Mouse (Mus musculus): ENCODE results near the gene Lima1.

Gene Lima1

DNA sequence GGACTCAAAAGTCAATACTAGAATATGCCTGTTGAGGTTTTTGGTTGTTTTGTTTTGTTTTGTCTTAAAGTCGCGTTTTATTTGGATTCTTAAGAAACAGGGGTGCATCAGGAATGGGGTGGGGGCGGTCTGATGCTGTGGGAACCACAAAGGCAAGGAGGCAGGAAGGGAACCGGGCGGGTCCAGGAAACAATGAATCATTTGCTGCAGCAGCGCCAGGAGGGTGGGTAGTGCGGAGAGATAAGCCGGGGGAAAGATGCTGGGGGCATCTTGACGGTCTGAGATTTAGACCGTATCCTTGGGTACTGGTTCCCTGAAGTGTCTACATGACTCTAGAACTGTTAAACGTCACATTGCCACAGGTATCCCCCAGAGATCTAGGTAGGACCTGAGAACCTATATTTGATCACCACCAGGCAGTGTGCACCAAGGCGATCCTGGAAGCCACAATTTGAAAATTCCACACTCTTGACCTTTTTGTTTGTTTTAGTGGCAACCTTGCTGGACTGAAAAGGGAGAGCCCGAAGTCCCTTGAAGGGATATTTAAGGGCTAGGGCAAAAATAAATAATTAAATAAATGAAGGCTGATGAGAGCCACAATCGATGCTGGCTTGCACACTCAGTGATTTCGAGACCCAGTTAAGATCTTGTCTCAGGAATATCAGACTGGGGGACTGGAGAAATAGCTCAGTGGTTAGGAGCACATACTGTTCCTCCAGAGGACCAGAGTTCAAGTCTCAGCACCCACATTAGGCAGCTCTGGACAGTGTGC, 8.6 kb downstream of the Lima1 start:
- in situ Hi-C loops (cut with MseI, MboI): no loop called here

DNA sequence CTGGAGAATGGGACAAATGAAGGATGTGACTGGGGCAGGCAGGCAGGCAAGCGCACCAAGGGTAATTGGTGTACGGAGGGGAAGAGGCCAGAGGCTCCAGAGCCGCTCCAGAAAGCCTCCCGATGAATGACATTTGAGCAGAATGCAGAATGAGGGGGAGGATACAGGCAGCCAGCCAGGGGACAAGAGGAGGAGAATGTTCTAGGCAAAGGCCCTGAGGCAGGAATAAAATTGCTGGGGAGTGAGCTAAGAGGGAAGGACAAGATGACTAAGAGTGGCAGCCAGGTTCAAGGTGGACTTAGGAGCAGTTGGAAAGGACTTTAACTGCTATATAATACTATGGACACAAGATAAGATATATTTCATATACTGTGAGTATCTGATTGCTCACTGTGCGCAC, 9.3 kb downstream of the Lima1 start:
- in situ Hi-C loops (cut with MseI, MboI): no loop called here

DNA sequence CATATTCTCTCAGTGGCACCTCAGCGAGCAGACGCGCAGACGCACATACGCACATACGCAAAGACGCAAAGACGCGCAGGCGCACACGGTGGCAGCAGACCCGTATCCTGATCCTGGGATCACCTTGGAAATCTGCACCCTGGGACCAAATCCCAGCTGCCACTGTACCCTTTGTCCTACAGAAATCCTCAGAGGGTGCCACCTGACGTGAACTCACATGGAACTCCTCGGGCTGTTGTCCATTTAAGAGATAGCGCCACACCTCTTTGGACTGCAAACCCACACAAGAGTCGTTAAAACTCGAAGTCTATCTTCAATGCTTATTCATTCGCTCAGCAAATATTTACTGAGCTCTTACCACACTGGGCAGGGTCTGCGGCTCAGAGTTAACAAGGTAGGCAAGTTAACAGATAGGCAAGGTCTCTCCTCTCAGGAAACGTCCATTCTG, 9.7 kb downstream of the Lima1 start:
- in situ Hi-C loops (cut with MseI, MboI): no loop called here

DNA sequence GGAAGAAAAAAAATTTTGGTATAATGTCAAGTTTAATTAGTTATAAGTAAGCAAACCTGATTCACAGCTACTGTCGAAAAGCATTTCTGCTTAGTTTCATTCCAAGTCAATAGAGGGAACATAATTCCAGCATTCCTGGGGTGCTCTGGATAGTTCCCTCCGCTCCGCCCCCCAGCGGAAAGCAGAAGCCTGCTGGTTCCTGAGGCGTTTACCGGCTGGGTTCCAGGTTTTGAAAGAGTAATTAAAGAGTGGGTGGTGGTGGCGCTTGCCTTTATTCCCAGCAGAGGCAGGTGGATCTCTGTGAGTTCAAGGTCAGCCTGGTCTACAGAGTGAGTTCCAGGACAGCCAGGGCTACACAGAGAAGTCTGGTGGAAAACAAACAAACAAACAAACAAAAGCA, 10.2 kb downstream of the Lima1 start:
- in situ Hi-C loops (cut with MseI, MboI): no loop called here

DNA sequence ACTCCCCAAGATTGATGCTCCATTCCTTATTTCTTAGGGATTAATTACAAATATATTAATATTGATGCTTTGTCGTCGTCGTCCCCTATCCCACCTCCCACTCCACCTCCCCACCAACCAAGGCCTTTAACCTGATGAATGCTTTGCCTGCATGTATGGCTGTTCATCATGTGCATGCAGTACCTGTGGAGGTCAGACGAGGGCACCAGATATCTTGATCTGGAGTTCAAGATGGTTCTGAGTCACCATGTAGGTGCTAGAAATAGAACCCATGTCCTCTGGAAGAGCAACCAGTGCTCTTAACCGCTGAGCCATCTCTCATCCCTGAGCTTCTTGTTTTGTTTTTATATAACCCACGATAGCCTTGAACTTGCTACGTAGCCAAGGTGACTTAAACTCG, 11.5 kb downstream of the Lima1 start:
- in situ Hi-C loops (cut with MseI, MboI): no loop called here

DNA sequence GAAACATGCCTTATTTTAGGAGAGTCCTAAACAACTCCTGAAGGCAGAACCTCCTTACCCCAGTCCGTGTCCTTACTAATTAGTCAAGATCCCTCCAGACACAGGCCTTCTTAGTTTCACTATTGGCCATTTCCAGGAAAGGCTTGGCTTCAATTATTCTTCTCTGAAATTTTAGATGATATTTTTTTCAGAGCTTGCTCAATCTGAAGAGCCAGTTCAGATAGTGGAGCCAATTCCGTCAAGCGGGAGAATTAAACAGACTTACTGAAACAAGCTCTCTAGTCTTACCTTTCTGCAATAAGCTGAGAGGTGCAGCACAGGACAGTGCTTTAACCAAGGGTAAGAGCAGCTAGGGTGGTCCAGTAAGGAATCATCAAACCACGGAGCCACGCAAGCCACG, 11.9 kb downstream of the Lima1 start:
- in situ Hi-C loops (cut with MseI, MboI): no loop called here

DNA sequence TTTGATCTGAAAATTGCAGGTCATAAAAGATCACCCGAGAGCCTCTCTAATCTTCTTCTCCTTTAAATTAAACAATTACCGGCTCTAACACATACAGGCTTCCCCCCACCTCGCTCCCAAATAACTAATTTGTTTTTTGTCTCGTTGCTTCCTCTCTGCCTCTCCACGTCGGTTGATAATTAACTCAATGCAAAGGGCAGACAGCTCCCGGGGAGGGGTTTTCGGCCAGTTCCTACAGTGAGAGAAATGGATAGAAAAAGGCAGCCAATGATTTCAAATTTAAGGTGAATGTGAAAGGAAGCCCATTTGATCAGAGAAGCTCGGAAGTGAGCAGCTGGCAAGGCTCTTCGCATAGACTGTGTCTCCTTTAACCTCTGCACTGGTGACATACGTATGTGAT, 12.8 kb downstream of the Lima1 start:
- in situ Hi-C loops (cut with MseI, MboI): no loop called here

DNA sequence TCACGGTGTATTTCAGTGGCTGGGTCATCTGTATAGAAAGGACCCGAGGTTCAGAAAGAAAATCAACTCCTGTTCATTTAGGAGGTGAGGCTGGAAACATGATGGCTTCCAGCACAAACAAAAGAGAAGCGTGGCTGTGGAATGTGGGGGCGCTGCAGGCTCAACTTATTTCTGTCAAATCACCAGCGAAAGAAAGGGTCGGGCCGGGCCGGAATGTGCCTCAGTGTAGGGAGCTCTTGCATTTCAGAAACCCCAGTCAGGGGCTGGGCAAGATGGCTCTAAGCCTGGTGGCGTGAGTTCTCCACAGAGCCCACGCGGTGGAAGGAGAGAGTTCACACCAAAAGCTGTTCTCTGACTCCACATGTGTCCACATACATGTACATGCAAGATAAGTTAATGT, 13.3 kb downstream of the Lima1 start:
- in situ Hi-C loops (cut with MseI, MboI): no loop called here

DNA sequence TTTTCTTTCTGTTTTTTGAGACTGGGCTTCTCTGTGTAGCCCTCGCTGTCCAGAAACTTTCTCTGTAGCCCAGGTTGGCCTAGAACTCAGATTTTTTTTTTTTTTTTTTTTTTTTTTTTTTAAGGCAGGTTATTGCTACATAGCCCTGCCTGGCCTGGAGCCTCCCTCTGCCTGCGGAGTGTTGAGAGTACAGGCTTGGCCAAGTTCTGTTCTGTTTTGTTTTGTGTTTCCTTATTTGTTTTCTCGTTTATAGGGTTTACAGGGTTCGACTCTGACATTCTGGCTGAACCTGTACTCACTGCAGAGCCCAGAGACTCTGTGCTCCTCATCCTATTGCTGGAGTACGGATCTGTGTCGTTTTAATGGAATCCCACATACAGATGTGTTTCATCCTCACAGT, 13.7 kb downstream of the Lima1 start:
- in situ Hi-C loops (cut with MseI, MboI): no loop called here

DNA sequence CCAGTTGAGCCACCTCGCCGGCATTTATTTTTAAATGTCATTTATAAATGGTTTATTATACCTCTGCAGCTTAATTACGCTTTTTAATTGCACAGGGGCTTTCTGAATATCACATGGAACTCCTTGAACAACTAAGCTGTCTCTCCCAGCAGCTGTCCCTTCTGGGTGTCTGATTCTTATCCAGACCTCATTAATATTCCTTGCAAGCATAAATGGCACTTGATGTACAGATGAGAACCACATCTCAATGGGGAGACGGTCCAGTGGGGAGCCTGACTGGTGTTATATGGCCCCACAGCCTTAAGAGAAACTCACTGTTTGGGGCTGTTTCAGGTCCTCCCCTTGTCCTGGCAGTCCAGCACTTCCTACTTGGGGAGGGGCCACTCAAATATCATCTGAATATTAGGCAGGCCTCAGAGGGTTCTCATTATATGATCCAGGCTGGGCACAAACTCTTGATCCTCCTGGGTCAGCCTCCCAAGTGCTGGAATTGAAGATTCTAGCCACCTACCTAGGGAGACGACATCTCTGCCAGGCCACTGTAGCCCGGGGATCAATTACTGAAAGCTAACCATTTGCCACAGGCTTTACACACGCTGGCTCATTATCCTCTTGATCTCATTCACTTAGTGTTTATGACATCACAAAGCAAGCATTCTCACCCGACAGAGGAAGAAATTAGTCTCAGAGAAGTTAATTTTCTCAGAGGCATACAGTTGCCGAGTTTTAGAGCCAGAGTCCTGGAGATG, 15.4 kb downstream of the Lima1 start:
- in situ Hi-C loops (cut with MseI, MboI): no loop called here

DNA sequence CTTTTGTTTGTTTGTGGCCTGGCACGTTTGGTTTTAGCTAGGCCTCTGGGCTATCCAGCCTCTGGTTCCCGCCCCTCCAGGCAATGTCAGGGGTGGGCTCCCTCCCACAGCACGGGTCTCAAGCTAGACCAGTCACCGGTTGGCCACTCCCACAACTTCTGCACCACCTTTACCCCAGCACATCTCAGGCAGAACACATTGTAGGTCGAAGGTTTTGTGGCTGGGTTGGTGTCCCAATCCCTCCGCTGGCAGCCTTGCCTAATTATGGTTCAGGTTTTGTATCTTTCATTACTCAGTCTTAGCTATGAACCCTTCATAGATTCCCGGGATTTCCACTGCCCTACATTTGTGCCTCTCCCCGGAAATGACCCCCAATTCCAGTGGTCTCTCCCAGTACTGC, 17.8 kb downstream of the Lima1 start:
- in situ Hi-C loops (cut with MseI, MboI): no loop called here

DNA sequence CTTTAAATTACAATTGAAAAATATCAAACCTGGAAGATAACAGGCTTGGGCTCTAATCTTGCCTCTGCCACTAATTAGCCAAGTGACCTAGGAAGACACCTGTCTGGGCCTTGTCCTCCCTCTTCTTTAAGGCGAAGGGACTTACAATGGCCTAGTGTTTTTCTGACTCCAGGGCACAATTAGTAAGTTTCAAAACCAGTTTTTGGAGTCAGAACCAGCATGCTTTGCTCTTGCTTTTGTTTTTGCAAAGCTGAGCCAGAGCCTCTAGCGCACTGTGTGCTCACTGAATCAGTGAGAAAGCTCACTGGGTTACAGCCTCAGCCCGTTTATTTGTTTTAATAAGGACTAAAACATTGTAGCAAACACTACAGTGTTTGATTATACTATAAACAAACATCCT, 20.1 kb downstream of the Lima1 start:
- in situ Hi-C loops (cut with MseI, MboI): no loop called here

DNA sequence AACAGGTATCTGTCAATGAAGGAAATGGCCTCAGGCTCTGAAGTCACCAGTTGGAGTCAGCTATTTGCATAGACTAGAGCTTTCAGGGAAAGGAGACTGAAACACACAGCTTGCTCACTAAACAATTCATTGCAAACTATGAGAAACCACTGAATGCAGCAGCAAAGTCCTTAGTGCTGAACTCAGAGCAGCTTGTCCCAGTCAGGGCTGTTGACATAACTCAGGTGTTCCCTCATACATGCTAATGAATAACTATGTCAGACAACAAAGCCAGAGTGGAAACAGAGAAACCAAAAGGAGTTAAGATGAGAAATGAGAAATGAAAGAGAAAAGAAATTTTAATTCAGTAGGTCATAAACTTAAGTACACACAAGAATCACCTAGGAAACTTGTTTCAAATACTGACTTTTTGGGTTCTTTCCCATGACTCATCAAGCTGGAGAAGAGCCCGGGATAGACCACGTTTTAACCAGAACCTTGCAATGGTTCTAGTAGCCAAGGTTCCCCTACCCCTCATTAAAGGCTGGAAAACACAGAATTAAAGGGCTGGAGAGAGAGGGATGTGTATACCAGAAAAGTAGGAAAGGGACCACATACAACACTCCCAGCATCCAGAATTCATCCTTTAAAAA, 22.5 kb downstream of the Lima1 start:
- in situ Hi-C loops (cut with MseI, MboI): no loop called here

DNA sequence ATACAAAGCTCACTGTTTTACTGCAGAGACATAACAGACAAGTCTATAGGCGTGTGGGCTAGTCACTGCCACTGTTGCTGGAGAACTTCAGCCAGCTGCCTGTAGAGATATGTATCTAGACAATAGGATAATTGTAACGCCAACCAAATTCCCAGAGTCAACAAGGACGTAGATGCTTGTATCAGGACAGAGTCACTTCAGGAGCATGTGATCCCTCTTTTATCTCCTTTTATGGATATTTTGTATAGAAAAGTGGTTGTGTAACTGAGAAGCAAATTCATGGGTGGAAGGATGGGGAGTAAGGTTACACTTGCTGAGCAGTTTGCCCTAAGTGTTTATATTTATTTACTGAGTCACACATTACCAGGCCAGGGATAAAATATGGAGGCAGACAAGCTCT, 25.0 kb downstream of the Lima1 start:
- in situ Hi-C loops (cut with MseI, MboI): no loop called here

DNA sequence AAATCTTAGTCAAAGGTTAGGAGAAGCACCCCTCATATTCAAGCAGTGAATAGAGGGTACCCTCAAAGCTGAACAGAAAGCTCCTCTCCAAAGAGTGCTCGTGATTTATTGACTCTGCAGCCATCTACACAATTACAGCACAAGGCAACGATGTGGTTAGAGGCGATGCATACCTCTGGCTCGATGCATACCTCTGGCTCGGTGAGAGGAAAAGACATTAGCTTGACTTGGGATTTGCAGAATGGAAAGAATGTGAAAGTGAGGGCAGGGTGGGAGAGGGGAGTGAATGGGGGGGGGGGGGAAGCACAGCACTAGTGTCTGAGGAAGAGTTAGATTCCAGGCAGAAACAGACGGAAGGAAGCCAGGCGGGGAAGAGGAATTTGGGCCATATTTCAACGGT, 27.3 kb downstream of the Lima1 start:
- in situ Hi-C loops (cut with MseI, MboI): no loop called here

DNA sequence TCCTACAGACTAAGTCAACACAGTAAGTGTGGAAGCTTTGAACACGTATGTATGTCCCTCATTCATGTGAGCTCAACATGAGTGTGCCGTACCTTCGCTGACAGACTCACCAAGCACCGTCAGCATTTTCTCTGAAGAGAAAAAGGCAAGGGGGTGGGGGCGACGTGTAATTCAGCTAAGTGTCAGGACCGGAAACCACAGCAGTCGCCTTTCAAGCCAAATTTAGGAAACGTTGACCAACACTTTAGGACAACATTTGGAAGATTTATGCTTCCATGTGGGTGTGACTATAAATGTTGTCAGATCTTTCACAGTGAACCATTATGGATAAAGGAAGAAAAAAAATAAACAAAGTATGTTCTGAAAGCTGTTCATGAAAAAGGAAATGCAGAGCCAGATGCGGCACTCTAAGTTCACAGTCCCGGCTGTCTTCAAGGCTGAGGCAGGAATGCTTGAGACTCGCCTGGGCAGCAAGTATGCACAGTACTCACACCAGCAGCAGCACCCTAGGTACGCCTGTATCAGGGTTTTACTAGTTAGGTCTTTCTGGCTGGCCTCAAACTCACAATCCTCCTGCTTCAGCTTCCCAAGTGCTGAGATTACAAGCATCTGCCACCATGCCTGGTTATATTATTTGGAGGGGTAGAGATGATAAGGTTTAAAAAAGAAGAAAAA, 27.9 kb downstream of the Lima1 start:
- in situ Hi-C loops (cut with MseI, MboI): no loop called here

DNA sequence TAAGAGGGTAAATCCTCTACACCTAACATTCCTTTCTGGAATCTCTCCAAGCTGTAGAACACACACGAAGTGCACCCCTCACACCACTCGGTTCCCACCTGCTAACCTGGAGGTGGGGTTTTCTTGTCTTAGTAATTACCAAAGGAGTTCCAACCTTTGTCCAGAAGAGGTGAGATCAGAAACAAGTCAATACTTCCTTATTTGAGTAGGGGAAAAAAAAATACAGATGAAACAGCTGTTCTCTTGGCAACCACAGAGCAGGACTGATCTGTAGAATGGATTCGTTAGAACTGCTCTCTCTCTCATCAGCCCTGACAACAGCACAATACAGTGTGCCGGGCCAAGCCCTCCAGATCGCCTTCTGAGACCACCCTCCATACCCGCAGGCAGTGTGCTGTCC, 28.6 kb downstream of the Lima1 start:
- in situ Hi-C loops (cut with MseI, MboI): no loop called here

DNA sequence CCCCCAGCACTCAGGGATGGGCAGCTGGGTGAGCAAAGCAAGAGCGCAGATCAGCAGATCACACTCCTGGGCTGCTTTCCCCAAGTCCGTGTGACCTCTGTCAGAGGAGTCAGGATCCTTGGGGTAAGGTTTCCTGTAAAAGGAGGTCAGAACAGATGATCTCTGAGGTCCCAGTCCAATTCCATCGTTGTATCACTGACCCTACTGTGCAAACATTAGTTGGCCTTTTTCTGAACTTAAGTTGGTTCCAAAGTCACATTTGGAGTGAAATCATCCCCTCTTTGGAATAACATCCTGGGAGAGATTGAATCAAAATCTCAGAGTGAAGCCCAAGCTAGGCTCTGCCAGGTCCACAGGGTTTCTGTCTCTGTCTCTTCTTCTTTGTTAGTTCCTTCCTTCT, 31.4 kb downstream of the Lima1 start:
- in situ Hi-C loops (cut with MseI, MboI): no loop called here

DNA sequence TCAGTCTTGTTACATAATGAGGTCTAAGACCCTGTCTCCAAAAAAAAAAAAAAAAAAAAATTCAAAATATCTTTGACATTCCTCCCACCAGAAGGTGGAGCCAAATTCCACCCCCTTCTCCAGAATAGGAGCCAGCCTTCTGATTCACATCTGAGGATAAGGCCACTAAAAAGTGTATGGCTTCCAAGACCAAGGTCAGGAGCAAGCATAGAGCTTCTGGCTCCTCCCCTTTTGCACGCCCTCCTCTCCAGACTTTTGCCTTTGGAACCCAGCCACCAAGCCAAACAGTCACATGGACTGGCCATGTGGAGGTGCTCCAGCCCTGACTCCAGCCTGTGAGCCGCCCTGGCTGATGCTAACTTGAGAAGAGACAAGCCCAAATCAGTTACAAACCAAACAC, 35.3 kb downstream of the Lima1 start:
- in situ Hi-C loops (cut with MseI, MboI): no loop called here

DNA sequence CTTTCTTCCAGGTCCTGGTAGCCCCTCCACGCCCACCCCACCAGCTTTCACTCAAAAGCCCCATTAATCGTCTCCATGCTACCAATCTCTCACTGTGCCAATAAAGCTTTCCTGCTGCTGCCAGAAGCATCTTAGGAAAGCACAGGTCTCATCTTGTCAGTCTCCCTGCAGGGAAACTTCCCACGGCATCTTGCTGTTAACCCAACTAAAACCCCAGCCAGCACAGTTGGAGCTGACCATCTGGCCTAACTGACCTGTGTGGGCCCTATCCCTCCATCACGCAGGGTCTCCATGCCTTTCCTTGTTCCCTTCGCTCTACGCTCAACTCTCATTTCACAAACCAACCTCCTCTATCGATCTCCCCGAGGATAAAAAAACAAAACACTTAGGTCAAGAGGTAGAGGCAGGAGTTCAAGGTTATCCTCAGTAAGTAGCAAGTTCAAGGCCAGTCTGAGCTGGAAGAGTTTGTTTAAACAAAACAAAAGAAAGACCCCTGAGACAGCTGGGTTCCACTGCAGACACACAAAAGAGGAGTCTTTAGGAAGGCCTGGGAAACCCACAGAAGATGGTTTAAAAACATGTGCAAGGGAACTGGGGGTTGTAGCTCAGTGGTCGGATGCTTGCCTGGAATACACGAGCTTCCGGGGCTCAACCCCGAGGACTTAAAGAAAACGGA, 36.0 kb downstream of the Lima1 start:
- in situ Hi-C loops (cut with MseI, MboI): no loop called here

DNA sequence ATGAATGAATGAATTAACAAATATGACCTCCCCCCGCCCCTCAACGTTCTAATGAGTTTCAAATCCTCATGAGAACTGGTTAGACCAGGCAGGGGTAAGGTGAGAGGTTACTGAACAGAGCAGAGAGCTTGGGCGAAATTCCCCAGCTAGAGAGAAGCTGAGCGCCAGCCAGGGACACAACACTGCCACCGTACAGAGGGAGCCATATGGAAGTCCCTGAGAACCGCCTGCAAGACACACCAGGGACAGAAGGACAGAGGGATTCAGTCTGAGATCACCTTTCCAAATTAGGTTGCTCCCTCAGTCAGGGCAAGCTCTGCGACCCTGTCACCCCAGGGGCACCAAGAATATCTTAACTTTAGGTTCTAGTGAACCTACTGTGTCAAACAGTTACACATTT, 37.7 kb downstream of the Lima1 start:
- in situ Hi-C loops (cut with MseI, MboI): no loop called here

DNA sequence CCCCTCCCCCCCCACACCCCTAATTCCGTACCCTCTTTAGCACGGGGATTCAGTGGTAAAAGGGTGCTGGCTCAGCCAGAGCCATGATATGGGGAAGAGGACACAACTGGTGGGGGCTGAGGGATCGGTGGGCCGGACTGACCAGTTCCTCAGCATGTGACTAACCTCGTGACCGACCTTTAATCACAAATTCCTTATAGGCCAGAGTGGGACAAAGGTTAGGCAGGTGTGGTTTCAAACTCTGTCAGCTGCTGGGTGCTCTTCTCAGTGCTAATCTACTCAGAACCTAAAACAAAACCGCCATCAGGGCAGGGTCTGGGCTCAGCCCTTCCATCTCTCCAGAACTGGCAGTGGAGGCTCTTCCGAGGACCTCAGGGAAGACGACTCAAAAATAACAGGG, 40.1 kb downstream of the Lima1 start:
- in situ Hi-C loops (cut with MseI, MboI): no loop called here
